Mouse (Mus musculus): ENCODE results near the gene Wwp2. TPM values are rescaled to one million over a fixed set of nuclear protein-coding genes. Genes with fewer than 3 reads are reported as not detected.

Gene Wwp2
- polyA plus RNA-seq, 1 experiment from 2014 or later = 66.0 TPM

DNA sequence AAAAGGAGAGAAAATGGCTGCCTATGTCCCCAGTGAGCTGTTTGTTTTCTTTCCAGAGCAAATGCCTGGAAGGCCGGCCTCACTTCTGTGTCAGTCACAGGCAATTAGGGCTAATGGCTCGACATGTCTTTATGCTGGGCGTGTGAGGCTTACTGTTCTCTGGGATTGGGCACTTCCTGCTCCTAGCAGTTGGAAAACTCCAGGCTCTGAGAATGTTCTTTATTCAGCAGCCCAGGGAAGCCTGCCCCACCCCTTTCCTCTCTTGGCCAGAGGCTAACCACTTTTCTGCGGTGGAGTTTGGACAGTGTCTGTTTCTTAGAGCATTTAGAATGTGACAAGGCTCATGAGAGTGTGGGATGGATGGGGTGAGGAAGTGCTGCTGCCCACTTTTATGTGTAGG is 83.7 kb downstream of the Wwp2 start:
- H3K36me3 ChIP-seq (replicated peaks; ENCODE audit: control insufficient read depth, insufficient read depth, low read depth, low read length) = no peaks in the 10 kb centered on the region
- H3K4me2 ChIP-seq (ENCODE audit: low read depth, low read length) = no peak overlapping the region
- no peaks in the 10 kb centered on the region for H3K9me3 ChIP-seq (replicated peaks; ENCODE audit: control insufficient read depth, low read length)
- H3K4me1 ChIP-seq (ENCODE audit: control insufficient read depth, insufficient read depth, low read length) = no peaks in the 10 kb centered on the region; the same call in 1 of the 2 replicates
- H3K27ac ChIP-seq (replicated peaks; ENCODE audit: low read depth, low read length) = no peak overlapping the region; the same call in 1 of the 2 replicates
- peak; percentile 66 for DNase-seq (ENCODE audit: low spot score)
- H3K9ac ChIP-seq (replicated peaks; ENCODE audit: low read length) = no peak overlapping the region; the same call in 1 of the 2 replicates
- H3K27me3 ChIP-seq (ENCODE audit: control insufficient read depth, insufficient read depth, low read length) = no peaks in the 10 kb centered on the region
- no peak for ATAC-seq (replicated peaks; ENCODE audit: insufficient number of reproducible peaks, low FRiP score, low TSS enrichment, low read depth)
- WGBS = 13% methylated on average over 4 of the region's 4 CpGs
- no peak overlapping the region for H3K4me3 ChIP-seq (ENCODE audit: low read depth, low read length)

DNA sequence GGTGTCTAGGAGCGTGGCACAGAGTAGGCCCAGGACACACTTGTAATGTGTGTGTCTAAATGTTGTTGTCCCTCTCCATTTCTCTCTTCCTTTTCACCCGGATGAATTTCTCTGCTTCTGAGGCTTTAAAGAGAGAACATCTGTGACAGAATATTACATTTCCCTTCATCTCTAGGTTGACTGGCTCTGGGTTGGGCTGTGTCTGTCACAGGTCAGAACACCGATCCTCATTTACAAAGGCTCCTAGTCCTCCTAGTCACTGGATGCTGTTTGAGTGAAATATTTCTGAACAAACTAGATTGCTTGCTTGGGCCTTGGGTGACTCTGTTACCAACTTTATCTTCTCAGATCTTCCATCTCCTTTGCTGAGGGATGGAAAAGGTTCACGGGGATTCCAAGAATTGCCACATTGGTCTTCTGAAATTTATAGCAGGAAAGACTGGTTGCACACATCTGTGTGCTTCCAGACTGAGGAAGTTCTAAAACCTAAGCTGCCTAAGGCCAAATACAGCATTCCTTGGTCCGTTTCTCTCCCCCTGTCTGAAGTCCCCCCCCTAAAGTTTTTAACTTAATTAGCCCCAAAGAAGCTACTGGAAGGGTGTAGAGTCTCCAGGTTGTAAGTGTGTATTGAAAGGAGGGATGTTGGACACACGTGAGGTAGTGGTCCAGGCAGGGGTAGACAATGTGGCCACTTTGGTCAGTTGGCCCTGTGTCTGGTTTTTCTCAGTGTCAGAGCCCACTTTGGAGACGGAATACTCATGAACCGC is 85.8 kb downstream of the Wwp2 start:
- ATAC-seq (replicated peaks; ENCODE audit: insufficient number of reproducible peaks, low FRiP score, low TSS enrichment, low read depth) = no peak
- peak overlapping the region; percentile 32; the same call in 1 of the 2 replicates for H3K27ac ChIP-seq (replicated peaks; ENCODE audit: low read depth, low read length)

DNA sequence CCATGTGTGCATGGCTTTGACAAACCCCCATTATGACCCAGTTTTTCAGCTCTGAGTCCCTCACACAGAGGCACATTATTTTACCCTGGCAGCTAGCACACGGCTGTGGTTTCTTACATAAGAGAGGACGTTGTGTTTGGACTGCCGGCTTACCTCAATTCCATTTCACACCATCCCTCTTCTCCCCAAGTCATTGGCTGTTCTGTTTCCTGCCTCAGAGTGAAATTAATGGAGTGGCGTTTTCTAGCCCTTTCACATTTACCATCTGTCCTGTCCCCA is 86.3 kb downstream of the Wwp2 start:
- H3K9me3 ChIP-seq (replicated peaks; ENCODE audit: control insufficient read depth, low read length) = no peaks in the 10 kb centered on the region
- no peak overlapping the region for H3K27ac ChIP-seq (replicated peaks; ENCODE audit: low read depth, low read length)
- H3K36me3 ChIP-seq (replicated peaks; ENCODE audit: control insufficient read depth, insufficient read depth, low read depth, low read length) = no peaks in the 10 kb centered on the region
- 59% methylated on average over 4 of the region's 4 CpGs for WGBS
- no peak overlapping the region for H3K4me2 ChIP-seq (ENCODE audit: low read depth, low read length)
- no peak for DNase-seq (ENCODE audit: low spot score)
- H3K9ac ChIP-seq (replicated peaks; ENCODE audit: low read length) = no peak overlapping the region
- H3K4me3 ChIP-seq (ENCODE audit: low read depth, low read length) = no peak overlapping the region
- H3K27me3 ChIP-seq (ENCODE audit: control insufficient read depth, insufficient read depth, low read length) = no peaks in the 10 kb centered on the region
- no peaks in the 10 kb centered on the region; the same call in 1 of the 2 replicates for H3K4me1 ChIP-seq (ENCODE audit: control insufficient read depth, insufficient read depth, low read length)
- no peak for ATAC-seq (replicated peaks; ENCODE audit: insufficient number of reproducible peaks, low FRiP score, low TSS enrichment, low read depth)

More for the DNA sequence above, 85.8 kb downstream of the Wwp2 start:
- H3K4me2 ChIP-seq (ENCODE audit: low read depth, low read length) = no peak overlapping the region
- H3K4me3 ChIP-seq (ENCODE audit: low read depth, low read length) = no peak overlapping the region
- no peak for DNase-seq (ENCODE audit: low spot score)
- H3K36me3 ChIP-seq (replicated peaks; ENCODE audit: control insufficient read depth, insufficient read depth, low read depth, low read length) = no peaks in the 10 kb centered on the region
- no peaks in the 10 kb centered on the region for H3K9me3 ChIP-seq (replicated peaks; ENCODE audit: control insufficient read depth, low read length)
- no peaks in the 10 kb centered on the region for H3K27me3 ChIP-seq (ENCODE audit: control insufficient read depth, insufficient read depth, low read length)
- 71% methylated on average over 8 of the region's 8 CpGs for WGBS
- H3K9ac ChIP-seq (replicated peaks; ENCODE audit: low read length) = no peak overlapping the region
- no peaks in the 10 kb centered on the region; the same call in 1 of the 2 replicates for H3K4me1 ChIP-seq (ENCODE audit: control insufficient read depth, insufficient read depth, low read length)

DNA sequence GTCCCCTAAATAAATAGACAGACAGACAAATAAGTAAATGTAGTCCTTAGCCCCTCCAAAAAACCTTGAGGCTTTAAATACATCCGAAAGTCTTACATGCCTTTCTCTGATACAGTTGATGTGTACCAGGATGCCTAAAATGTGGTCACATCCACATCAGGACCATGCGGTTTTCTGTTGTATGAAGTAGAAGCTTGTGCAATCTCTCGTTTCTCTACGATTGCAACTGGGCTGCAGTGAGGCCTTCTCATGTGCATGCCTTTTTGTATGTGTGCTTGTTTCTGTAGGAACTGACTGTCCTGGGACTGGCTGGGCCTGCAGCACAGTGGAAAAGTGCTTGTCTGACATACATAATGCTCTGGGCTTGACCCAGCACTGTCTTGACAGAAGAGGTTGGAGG is 88.4 kb downstream of the Wwp2 start:
- DNase-seq (ENCODE audit: low spot score) (no peak), ATAC-seq (replicated peaks; ENCODE audit: insufficient number of reproducible peaks, low FRiP score, low TSS enrichment, low read depth) (no peak)
- Histone ChIP-seq H3K9me3 (replicated peaks; ENCODE audit: control insufficient read depth, low read length) (no peaks in the 10 kb centered on the region), H3K9ac (replicated peaks; ENCODE audit: low read length) (no peak overlapping the region), H3K4me1 (ENCODE audit: control insufficient read depth, insufficient read depth, low read length) (no peaks in the 10 kb centered on the region; the same call in 1 of the 2 replicates), H3K27me3 (ENCODE audit: control insufficient read depth, insufficient read depth, low read length) (no peaks in the 10 kb centered on the region), H3K4me3 (ENCODE audit: low read depth, low read length) (no peak overlapping the region), H3K27ac (replicated peaks; ENCODE audit: low read depth, low read length) (no peak overlapping the region), H3K36me3 (replicated peaks; ENCODE audit: control insufficient read depth, insufficient read depth, low read depth, low read length) (no peaks in the 10 kb centered on the region), H3K4me2 (ENCODE audit: low read depth, low read length) (no peak overlapping the region)
- 88% methylated on average over 4 of the region's 4 CpGs for WGBS

DNA sequence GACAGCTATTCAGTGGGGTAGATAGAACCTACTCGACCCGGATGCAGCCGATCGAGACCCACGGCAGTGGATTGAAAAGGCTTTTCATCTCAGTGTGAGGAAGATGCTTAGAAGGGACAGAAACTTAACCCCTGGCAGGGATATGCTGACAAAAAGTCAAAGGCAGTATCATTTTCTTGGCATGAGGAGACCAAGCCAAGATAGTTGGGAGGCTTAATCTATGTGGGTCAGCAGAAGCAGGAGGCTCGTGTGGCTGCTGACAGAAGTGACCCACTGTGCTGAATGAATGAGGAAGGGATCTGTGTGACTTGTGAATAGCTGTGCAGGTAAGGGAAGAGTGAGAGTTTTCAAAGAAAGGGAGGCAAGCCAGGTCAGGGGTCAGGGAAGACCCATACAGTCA is 92.6 kb downstream of the Wwp2 start:
- Histone ChIP-seq H3K4me3 (ENCODE audit: low read depth, low read length) (no peak overlapping the region), H3K27ac (replicated peaks; ENCODE audit: low read depth, low read length) (no peak overlapping the region), H3K9me3 (replicated peaks; ENCODE audit: control insufficient read depth, low read length) (no peaks in the 10 kb centered on the region), H3K36me3 (replicated peaks; ENCODE audit: control insufficient read depth, insufficient read depth, low read depth, low read length) (no peaks in the 10 kb centered on the region), H3K27me3 (ENCODE audit: control insufficient read depth, insufficient read depth, low read length) (no peaks in the 10 kb centered on the region), H3K9ac (replicated peaks; ENCODE audit: low read length) (no peak overlapping the region), H3K4me2 (ENCODE audit: low read depth, low read length) (no peak overlapping the region), H3K4me1 (ENCODE audit: control insufficient read depth, insufficient read depth, low read length) (no peaks in the 10 kb centered on the region)
- ATAC-seq (replicated peaks; ENCODE audit: insufficient number of reproducible peaks, low FRiP score, low TSS enrichment, low read depth) = no peak
- 63% methylated on average over 6 of the region's 6 CpGs for WGBS
- no peak for DNase-seq (ENCODE audit: low spot score)

DNA sequence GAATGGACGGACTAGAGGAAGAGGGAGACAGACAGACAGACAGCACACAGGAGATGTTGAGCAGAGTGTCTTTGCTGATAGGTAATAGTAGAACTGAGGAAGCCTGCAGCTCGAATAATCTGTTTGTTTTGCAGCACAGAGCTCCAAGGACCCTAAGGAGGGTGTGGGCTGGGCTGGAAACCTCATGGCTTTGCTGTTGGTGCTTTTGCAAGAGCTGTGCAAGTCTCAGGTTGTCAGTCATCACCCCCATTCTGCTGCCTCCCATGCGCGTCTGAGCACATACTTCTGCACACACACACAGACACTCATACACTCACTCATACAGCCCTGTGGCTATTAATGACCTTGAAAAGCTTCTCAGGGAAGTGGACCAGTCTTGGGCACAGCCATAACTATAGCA is 101.3 kb downstream of the Wwp2 start:
- DNase-seq (ENCODE audit: low spot score) (no peak), ATAC-seq (replicated peaks; ENCODE audit: insufficient number of reproducible peaks, low FRiP score, low TSS enrichment, low read depth) (no peak)
- Histone ChIP-seq H3K27ac (replicated peaks; ENCODE audit: low read depth, low read length) (no peak overlapping the region), H3K4me3 (ENCODE audit: low read depth, low read length) (no peak overlapping the region), H3K27me3 (ENCODE audit: control insufficient read depth, insufficient read depth, low read length) (no peaks in the 10 kb centered on the region), H3K36me3 (replicated peaks; ENCODE audit: control insufficient read depth, insufficient read depth, low read depth, low read length) (no peaks in the 10 kb centered on the region), H3K9me3 (replicated peaks; ENCODE audit: control insufficient read depth, low read length) (no peaks in the 10 kb centered on the region), H3K9ac (replicated peaks; ENCODE audit: low read length) (no peak overlapping the region), H3K4me1 (ENCODE audit: control insufficient read depth, insufficient read depth, low read length) (no peaks in the 10 kb centered on the region), H3K4me2 (ENCODE audit: low read depth, low read length) (no peak overlapping the region)
- 85% methylated on average over 4 of the region's 4 CpGs for WGBS

DNA sequence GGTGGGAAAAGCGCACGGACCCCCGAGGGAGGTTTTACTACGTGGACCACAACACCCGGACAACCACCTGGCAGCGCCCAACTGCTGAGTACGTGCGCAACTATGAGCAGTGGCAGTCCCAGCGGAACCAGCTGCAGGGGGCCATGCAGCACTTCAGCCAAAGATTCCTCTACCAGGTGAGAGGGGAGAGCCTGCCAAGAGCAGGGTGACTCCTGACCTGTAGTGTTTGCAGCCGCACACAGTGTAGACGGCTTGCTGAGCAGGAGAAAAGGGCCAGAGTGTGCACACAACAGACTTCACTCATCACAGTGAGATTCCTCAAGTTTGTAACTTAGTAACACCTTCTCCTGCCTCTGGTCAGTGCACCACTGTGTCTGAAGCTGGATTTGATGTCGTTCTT is 104.5 kb downstream of the Wwp2 start:
- Histone ChIP-seq H3K4me1 (ENCODE audit: control insufficient read depth, insufficient read depth, low read length) (no peaks in the 10 kb centered on the region; the same call in 1 of the 2 replicates), H3K27ac (replicated peaks; ENCODE audit: low read depth, low read length) (no peak overlapping the region), H3K4me3 (ENCODE audit: low read depth, low read length) (no peak overlapping the region), H3K9me3 (replicated peaks; ENCODE audit: control insufficient read depth, low read length) (no peaks in the 10 kb centered on the region), H3K27me3 (ENCODE audit: control insufficient read depth, insufficient read depth, low read length) (no peaks in the 10 kb centered on the region), H3K4me2 (ENCODE audit: low read depth, low read length) (no peak overlapping the region), H3K9ac (replicated peaks; ENCODE audit: low read length) (no peak overlapping the region), H3K36me3 (replicated peaks; ENCODE audit: control insufficient read depth, insufficient read depth, low read depth, low read length) (no peaks in the 10 kb centered on the region)
- whole genome bisulfite sequencing = 87% methylated on average over 12 of the region's 12 CpGs
- ATAC-seq (replicated peaks; ENCODE audit: insufficient number of reproducible peaks, low FRiP score, low TSS enrichment, low read depth) (no peak), DNase-seq (ENCODE audit: low spot score) (no peak)

DNA sequence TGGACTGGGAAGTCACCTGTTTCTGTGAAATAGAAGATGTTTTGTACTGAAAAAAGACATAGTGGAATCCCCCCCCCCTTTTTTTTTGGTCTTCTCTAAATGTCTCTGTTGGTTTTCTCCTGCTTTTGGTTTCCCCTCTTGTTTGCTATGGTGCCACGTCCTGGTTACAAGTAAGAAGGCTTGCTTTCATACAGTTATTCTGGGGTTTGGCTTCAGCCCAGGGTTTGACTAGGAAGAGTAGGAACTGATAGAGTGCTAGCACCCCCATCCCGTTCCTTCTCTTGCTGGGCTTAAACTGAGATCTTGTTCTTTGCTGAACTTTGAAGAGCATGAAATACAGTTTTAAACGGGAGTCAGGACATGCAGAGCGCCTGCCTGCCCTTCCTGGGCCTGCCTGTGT is 105.2 kb downstream of the Wwp2 start:
- Histone ChIP-seq H3K4me3 (ENCODE audit: low read depth, low read length) (no peak overlapping the region), H3K9me3 (replicated peaks; ENCODE audit: control insufficient read depth, low read length) (no peaks in the 10 kb centered on the region), H3K4me2 (ENCODE audit: low read depth, low read length) (no peak overlapping the region), H3K9ac (replicated peaks; ENCODE audit: low read length) (no peak overlapping the region), H3K27ac (replicated peaks; ENCODE audit: low read depth, low read length) (no peak overlapping the region), H3K4me1 (ENCODE audit: control insufficient read depth, insufficient read depth, low read length) (no peaks in the 10 kb centered on the region; the same call in 1 of the 2 replicates), H3K36me3 (replicated peaks; ENCODE audit: control insufficient read depth, insufficient read depth, low read depth, low read length) (no peaks in the 10 kb centered on the region), H3K27me3 (ENCODE audit: control insufficient read depth, insufficient read depth, low read length) (no peaks in the 10 kb centered on the region)
- DNase-seq (ENCODE audit: low spot score) (no peak), ATAC-seq (replicated peaks; ENCODE audit: insufficient number of reproducible peaks, low FRiP score, low TSS enrichment, low read depth) (no peak)
- WGBS = 89% methylated on average over 4 of the region's 4 CpGs

Data from embryonic facial prominence, embryonic 11.5 days (tissue).